Mouse (Mus musculus) embryonic fibroblast, embryonic 13.5 days (primary cell): ENCODE results near the gene Hist1h2ba.

Experiments
- CTCF ChIP-seq: IDR thresholded peaks from 2 replicates; pipeline ENCODE4 v1.5.1; 2011; ENCODE audit warnings: mild to moderate bottlenecking, control low read depth, low read length, moderate library complexity, borderline replicate concordance; ENCODE audit not compliant: insufficient read depth
- POLR2A ChIP-seq: IDR thresholded peaks from 2 replicates; pipeline ENCODE4 v1.6.1; 2011; ENCODE audit warnings: low read depth, mild to moderate bottlenecking, control low read depth, low read length, moderate library complexity

DNA sequence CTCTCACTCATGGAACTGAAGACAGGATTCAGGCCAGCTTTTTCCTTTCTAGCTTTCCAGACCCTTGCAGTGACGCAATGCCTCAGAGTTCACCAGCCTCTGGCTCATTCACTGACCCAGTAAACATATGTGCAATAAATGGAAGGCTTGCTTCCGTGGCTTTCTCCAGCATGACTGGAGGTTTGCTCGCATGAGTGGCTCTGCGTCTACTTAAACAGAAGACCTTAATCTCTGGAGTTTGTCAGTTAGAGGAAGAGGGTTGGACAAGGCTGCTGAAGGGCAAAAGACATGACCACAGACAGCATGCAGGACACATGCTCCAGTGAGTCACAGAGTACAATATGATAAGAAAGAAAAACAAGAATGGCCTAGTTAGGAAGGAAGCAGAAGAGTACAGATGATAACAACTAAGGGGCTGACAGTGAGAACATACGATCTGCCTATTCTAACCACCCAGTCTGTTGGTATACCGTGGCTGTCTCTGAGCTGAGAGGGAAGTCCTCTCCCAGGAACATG, 20.1 kb downstream of the Hist1h2ba start:
- TF ChIP-seq CTCF (no peak), POLR2A (no peak)
